Mouse (Mus musculus): ENCODE measurements at regions not wholly inside any gene's neighbourhood (a gene's known extent, or its start where the extent isn't known, plus 50 kb on each side); places are given as distances from the start of the nearest gene placed in this dataset.

GRCm38 (mm10) chr13:70136209-70136608 is 334.0 kb downstream of the Med10 start:
- no peaks in the 10 kb centered on the region for H3K4me1 ChIP-seq (replicated peaks; ENCODE audit: insufficient read depth, low read length)
- 93% methylated on average over 1 of the region's 1 CpGs for WGBS
- H3K4me2 ChIP-seq (ENCODE audit: low read length): no peak overlapping the region
- H3K9ac ChIP-seq (ENCODE audit: low read depth, low read length): no peak overlapping the region
- no peak overlapping the region for H3K4me3 ChIP-seq (replicated peaks; ENCODE audit: low read depth, low read length)
- no peak overlapping the region for H3K27ac ChIP-seq
- no peaks in the 10 kb centered on the region for H3K9me3 ChIP-seq (replicated peaks; ENCODE audit: low read length)
- H3K36me3 ChIP-seq (ENCODE audit: insufficient read depth, low read length): no peaks in the 10 kb centered on the region
- no peaks in the 10 kb centered on the region for H3K27me3 ChIP-seq (ENCODE audit: insufficient read depth, low read length)
- no peak for TF ChIP-seq CTCF (IDR thresholded peaks at IDR 0.05; ENCODE audit: low read depth)
- DNase-seq (ENCODE audit: low spot score) (no peak), ATAC-seq (replicated peaks; ENCODE audit: low FRiP score, low read depth) (no peak)

GRCm38 (mm10) chr13:70144461-70144860 is 342.3 kb downstream of the Med10 start:
- WGBS: 73% methylated on average over 4 of the region's 4 CpGs
- no peak for ATAC-seq (replicated peaks; ENCODE audit: low FRiP score, low read depth)
- H3K9me3 ChIP-seq (replicated peaks; ENCODE audit: low read length): no peaks in the 10 kb centered on the region
- H3K4me1 ChIP-seq (replicated peaks; ENCODE audit: insufficient read depth, low read length): no peaks in the 10 kb centered on the region
- H3K36me3 ChIP-seq (ENCODE audit: insufficient read depth, low read length): no peaks in the 10 kb centered on the region
- no peak overlapping the region for H3K27ac ChIP-seq
- DNase-seq (ENCODE audit: low spot score): no peak
- no peak overlapping the region for H3K9ac ChIP-seq (ENCODE audit: low read depth, low read length)
- H3K4me3 ChIP-seq (replicated peaks; ENCODE audit: low read depth, low read length): no peak overlapping the region
- H3K4me2 ChIP-seq (ENCODE audit: low read length): no peak overlapping the region
- TF ChIP-seq CTCF (IDR thresholded peaks at IDR 0.05; ENCODE audit: low read depth): no peak
- no peaks in the 10 kb centered on the region for H3K27me3 ChIP-seq (ENCODE audit: insufficient read depth, low read length)

DNA sequence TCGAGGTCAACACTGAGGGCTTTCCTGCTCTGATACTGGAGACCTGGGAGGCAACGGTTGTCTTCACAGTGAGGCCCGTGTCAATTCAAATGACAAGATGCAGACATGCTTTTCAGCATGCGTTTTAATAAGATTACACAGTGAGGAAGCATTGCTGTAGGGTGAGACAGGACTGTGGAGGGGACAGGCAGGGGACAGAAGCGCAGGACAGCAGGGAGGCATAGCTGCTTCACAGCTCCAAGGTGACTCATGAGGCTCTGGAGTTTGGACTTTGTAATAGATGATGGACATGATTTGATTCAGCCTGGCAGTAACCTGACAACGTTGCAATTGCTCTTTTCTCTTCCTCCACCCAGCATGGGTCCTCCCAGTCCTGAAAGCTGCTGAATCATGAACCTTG is 343.3 kb downstream of the Med10 start:
- DNase-seq (ENCODE audit: low spot score): peak; percentile 13
- Histone ChIP-seq H3K27ac (no peak overlapping the region), H3K9me3 (replicated peaks; ENCODE audit: low read length) (no peaks in the 10 kb centered on the region), H3K36me3 (ENCODE audit: insufficient read depth, low read length) (no peaks in the 10 kb centered on the region), H3K4me3 (replicated peaks; ENCODE audit: low read depth, low read length) (no peak overlapping the region), H3K4me1 (replicated peaks; ENCODE audit: insufficient read depth, low read length) (no peaks in the 10 kb centered on the region), H3K4me2 (ENCODE audit: low read length) (no peak overlapping the region), H3K27me3 (ENCODE audit: insufficient read depth, low read length) (no peaks in the 10 kb centered on the region), H3K9ac (ENCODE audit: low read depth, low read length) (no peak overlapping the region)
- no peak for TF ChIP-seq CTCF (IDR thresholded peaks at IDR 0.05; ENCODE audit: low read depth)
- 49% methylated on average over 6 of the region's 6 CpGs for WGBS
- ATAC-seq (replicated peaks; ENCODE audit: low FRiP score, low read depth): no peak

- Histone ChIP-seq H3K4me1 (replicated peaks; ENCODE audit: insufficient read depth, low read length) (no peaks in the 10 kb centered on the region), H3K4me3 (replicated peaks; ENCODE audit: low read depth, low read length) (no peak overlapping the region), H3K27me3 (ENCODE audit: insufficient read depth, low read length) (no peaks in the 10 kb centered on the region), H3K4me2 (ENCODE audit: low read length) (no peak overlapping the region), H3K9ac (ENCODE audit: low read depth, low read length) (no peak overlapping the region), H3K36me3 (ENCODE audit: insufficient read depth, low read length) (no peaks in the 10 kb centered on the region), H3K9me3 (replicated peaks; ENCODE audit: low read length) (no peaks in the 10 kb centered on the region), H3K27ac (no peak overlapping the region)
- TF ChIP-seq CTCF (IDR thresholded peaks at IDR 0.05; ENCODE audit: low read depth): no peak
- WGBS: 26% methylated on average over 8 of the region's 8 CpGs
- DNase-seq (ENCODE audit: low spot score) (no peak), ATAC-seq (replicated peaks; ENCODE audit: low FRiP score, low read depth) (no peak)
Observed at GRCm38 (mm10) chr13:70149041-70149898, 347.1 kb downstream of the Med10 start.

DNA sequence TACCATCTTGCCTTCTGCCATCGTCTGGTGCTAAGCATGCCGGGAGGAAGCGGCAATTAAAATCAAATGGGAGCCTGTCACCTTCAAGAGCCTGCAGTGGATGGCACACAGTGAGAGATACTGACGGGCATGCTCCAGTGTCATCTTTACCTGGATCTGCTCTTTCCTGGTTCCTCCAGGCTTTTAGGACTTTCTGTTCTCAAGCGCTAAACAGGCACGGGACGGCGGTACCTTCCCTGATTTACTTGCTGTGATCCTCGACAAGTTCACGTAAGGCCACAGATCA is 347.6 kb downstream of the Med10 start:
- ATAC-seq (replicated peaks; ENCODE audit: low FRiP score, low read depth) (no peak), DNase-seq (ENCODE audit: low spot score) (no peak)
- no peak overlapping the region for H3K4me2 ChIP-seq (ENCODE audit: low read length)

GRCm38 (mm10) chr13:70153062-70153461 is 350.9 kb downstream of the Med10 start:
- Histone ChIP-seq H3K36me3 (ENCODE audit: insufficient read depth, low read length) (no peaks in the 10 kb centered on the region), H3K4me2 (ENCODE audit: low read length) (no peak overlapping the region), H3K9ac (ENCODE audit: low read depth, low read length) (no peak overlapping the region), H3K27me3 (ENCODE audit: insufficient read depth, low read length) (no peaks in the 10 kb centered on the region), H3K27ac (no peak overlapping the region), H3K9me3 (replicated peaks; ENCODE audit: low read length) (no peaks in the 10 kb centered on the region), H3K4me3 (replicated peaks; ENCODE audit: low read depth, low read length) (no peak overlapping the region), H3K4me1 (replicated peaks; ENCODE audit: insufficient read depth, low read length) (no peaks in the 10 kb centered on the region)
- no peak for TF ChIP-seq CTCF (IDR thresholded peaks at IDR 0.05; ENCODE audit: low read depth)
- DNase-seq (ENCODE audit: low spot score) (no peak), ATAC-seq (replicated peaks; ENCODE audit: low FRiP score, low read depth) (no peak)
- 68% methylated on average over 8 of the region's 8 CpGs for WGBS

More for the DNA sequence above, 347.6 kb downstream of the Med10 start:
- H3K9me3 ChIP-seq (replicated peaks; ENCODE audit: low read length): no peaks in the 10 kb centered on the region
- no peak overlapping the region for H3K9ac ChIP-seq (ENCODE audit: low read depth, low read length)
- no peaks in the 10 kb centered on the region for H3K36me3 ChIP-seq (ENCODE audit: insufficient read depth, low read length)
- no peaks in the 10 kb centered on the region for H3K27me3 ChIP-seq (ENCODE audit: insufficient read depth, low read length)
- no peaks in the 10 kb centered on the region for H3K4me1 ChIP-seq (replicated peaks; ENCODE audit: insufficient read depth, low read length)
- WGBS: 34% methylated on average over 10 of the region's 10 CpGs
- H3K4me3 ChIP-seq (replicated peaks; ENCODE audit: low read depth, low read length): no peak overlapping the region
- no peak overlapping the region for H3K27ac ChIP-seq
- no peak for TF ChIP-seq CTCF (IDR thresholded peaks at IDR 0.05; ENCODE audit: low read depth)

GRCm38 (mm10) chr13:70155596-70155995 is 353.4 kb downstream of the Med10 start:
- TF ChIP-seq CTCF (IDR thresholded peaks at IDR 0.05; ENCODE audit: low read depth): no peak
- Histone ChIP-seq H3K27ac (no peak overlapping the region), H3K4me3 (replicated peaks; ENCODE audit: low read depth, low read length) (no peak overlapping the region), H3K4me1 (replicated peaks; ENCODE audit: insufficient read depth, low read length) (no peaks in the 10 kb centered on the region), H3K27me3 (ENCODE audit: insufficient read depth, low read length) (no peaks in the 10 kb centered on the region), H3K4me2 (ENCODE audit: low read length) (no peak overlapping the region), H3K9me3 (replicated peaks; ENCODE audit: low read length) (no peaks in the 10 kb centered on the region), H3K9ac (ENCODE audit: low read depth, low read length) (no peak overlapping the region), H3K36me3 (ENCODE audit: insufficient read depth, low read length) (no peaks in the 10 kb centered on the region)
- DNase-seq (ENCODE audit: low spot score): no peak
- no peak for ATAC-seq (replicated peaks; ENCODE audit: low FRiP score, low read depth)
- WGBS: 75% methylated on average over 5 of the region's 5 CpGs

All from kidney, postnatal 0 days (tissue).